Mouse (Mus musculus) thymus, adult 2 months (tissue): ENCODE data around the gene Slc6a17.

Experiments
- CTCF ChIP-seq: fragments of 200-500 bp; IDR thresholded peaks from 2 replicates; pipeline ENCODE4 v1.5.1; 2012; ENCODE audit warnings: mild to moderate bottlenecking, control low read depth, low read length, moderate library complexity, borderline replicate concordance; ENCODE audit not compliant: control insufficient read depth, poor library complexity, insufficient read depth; ENCODE audit errors: extremely low read depth
- POLR2A ChIP-seq: fragments of 200-500 bp; IDR thresholded peaks from 2 replicates; pipeline ENCODE4 v1.6.1; 2012; ENCODE audit warnings: mild to moderate bottlenecking, low read length, control low read depth, moderate library complexity; ENCODE audit not compliant: control insufficient read depth, poor library complexity, insufficient read depth; ENCODE audit errors: extremely low read depth

DNA sequence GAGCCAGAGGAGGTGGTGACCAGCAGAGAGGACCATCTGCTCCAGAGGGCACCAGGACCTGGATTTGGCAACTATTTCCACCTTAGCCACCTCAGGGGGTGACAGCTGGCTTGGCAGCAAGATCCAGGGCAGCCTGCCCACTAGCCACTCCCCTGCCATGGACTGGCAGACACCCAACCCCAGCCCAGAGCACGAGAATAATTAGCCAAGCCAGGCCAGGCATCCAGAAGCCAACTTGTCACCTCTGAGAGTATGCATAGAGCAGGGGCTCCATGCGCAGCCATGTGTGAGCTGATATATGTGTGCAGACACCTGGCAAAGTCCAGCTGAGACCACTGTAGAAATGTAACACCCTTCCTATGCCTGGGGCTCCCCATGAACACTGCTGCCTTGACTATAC, 29.1 kb upstream of the Slc6a17 start:
- TF ChIP-seq CTCF (no peak), POLR2A (no peak)
